Mouse (Mus musculus): ENCODE data around the gene Lsm14b. TPM values are rescaled to one million over a fixed set of nuclear protein-coding genes. Genes with fewer than 3 reads are reported as not detected.
A peak's percentile ranks its signal among the peaks of the same experiment; 100 is the strongest.

The Lsm14b gene
- polyA plus RNA-seq, 1 experiment from 2014 or later, result 2.7 TPM

GRCm38 (mm10) chr2:180042256-180042857 is 17.6 kb downstream of the Lsm14b start, which contains the start of the genes Psma7 and Ss18l1:
Gene Psma7, minus strand, starts transcription at chr2:180042433.
Gene Ss18l1, plus strand, starts transcription at chr2:180042509.
- Histone ChIP-seq H3K27ac (peak within 1 kb of the TSS; percentile 92), H3K36me3 (peaks cover 25% of the 10 kb centered on the region), H3K4me2 (peak within 1 kb of the TSS; percentile 97), H3K4me1 (peaks cover 38% of the 10 kb centered on the region), H3K9ac (peak within 1 kb of the TSS; percentile 90), H3K9me3 (replicated peaks) (no peaks in the 10 kb centered on the region), H3K4me3 (peak within 1 kb of the TSS; percentile 96), H3K27me3 (replicated peaks) (peaks cover 17% of the 10 kb centered on the region; the same call in 1 of the 2 replicates)
- ATAC-seq, result peak; percentile 96
- under 1% methylated on average over 74 of the region's 78 CpGs for WGBS (ENCODE audit: insufficient replicate concordance)

GRCm38 (mm10) chr2:180042858-180043515 is 18.2 kb downstream of the Lsm14b start:
- peak overlapping the region; percentile 92 for H3K27ac ChIP-seq
- H3K9ac ChIP-seq, result peak overlapping the region; percentile 90
- peaks cover 17% of the 10 kb centered on the region; the same call in 1 of the 2 replicates for H3K27me3 ChIP-seq (replicated peaks)
- peaks cover 38% of the 10 kb centered on the region for H3K4me1 ChIP-seq
- peaks cover 19% of the 10 kb centered on the region for H3K36me3 ChIP-seq
- H3K9me3 ChIP-seq (replicated peaks), result no peaks in the 10 kb centered on the region
- under 1% methylated on average over 56 of the region's 66 CpGs for WGBS (ENCODE audit: insufficient replicate concordance)
- H3K4me3 ChIP-seq, result peak overlapping the region; percentile 96
- peak; percentile 11; the same call in 1 of the 2 replicates for ATAC-seq
- peak overlapping the region; percentile 97 for H3K4me2 ChIP-seq

- H3K4me3 ChIP-seq, result no peak overlapping the region
- H3K9me3 ChIP-seq (replicated peaks), result no peaks in the 10 kb centered on the region
- no peak for ATAC-seq
- no peak overlapping the region for H3K9ac ChIP-seq
- H3K4me1 ChIP-seq, result peaks cover 28% of the 10 kb centered on the region
- WGBS (ENCODE audit: insufficient replicate concordance), result 40% methylated on average over 4 of the region's 4 CpGs
- H3K36me3 ChIP-seq, result no peaks in the 10 kb centered on the region; the same call in 1 of the 2 replicates
- no peak overlapping the region for H3K27ac ChIP-seq
- peaks cover 17% of the 10 kb centered on the region; the same call in 1 of the 2 replicates for H3K27me3 ChIP-seq (replicated peaks)
- H3K4me2 ChIP-seq, result no peak overlapping the region
Measured at GRCm38 (mm10) chr2:180045283-180045682, 20.5 kb downstream of the Lsm14b start.

GRCm38 (mm10) chr2:180047580-180047979 is 22.8 kb downstream of the Lsm14b start:
- no peak for ATAC-seq
- no peak overlapping the region for H3K27ac ChIP-seq
- no peak overlapping the region for H3K4me3 ChIP-seq
- WGBS (ENCODE audit: insufficient replicate concordance), result 68% methylated on average over 3 of the region's 3 CpGs
- H3K4me1 ChIP-seq, result peaks cover 19% of the 10 kb centered on the region
- H3K9ac ChIP-seq, result no peak overlapping the region
- peaks cover 17% of the 10 kb centered on the region; the same call in 1 of the 2 replicates for H3K27me3 ChIP-seq (replicated peaks)
- H3K9me3 ChIP-seq (replicated peaks), result no peaks in the 10 kb centered on the region
- H3K4me2 ChIP-seq, result no peak overlapping the region
- no peaks in the 10 kb centered on the region; the same call in 1 of the 2 replicates for H3K36me3 ChIP-seq

- peaks cover 2% of the 10 kb centered on the region; the same call in 1 of the 2 replicates for H3K36me3 ChIP-seq
- H3K4me2 ChIP-seq, result no peak overlapping the region
- H3K9ac ChIP-seq, result no peak overlapping the region
- H3K4me1 ChIP-seq, result peaks cover 16% of the 10 kb centered on the region
- no peak overlapping the region for H3K27ac ChIP-seq
- H3K27me3 ChIP-seq (replicated peaks), result peaks cover 16% of the 10 kb centered on the region; the same call in 1 of the 2 replicates
- no peak for ATAC-seq
- no peak overlapping the region for H3K4me3 ChIP-seq
- H3K9me3 ChIP-seq (replicated peaks), result no peaks in the 10 kb centered on the region
- 80% methylated on average over 18 of the region's 18 CpGs for WGBS (ENCODE audit: insufficient replicate concordance)
Measured at GRCm38 (mm10) chr2:180047980-180048635, 23.3 kb downstream of the Lsm14b start.

- H3K27me3 ChIP-seq (replicated peaks), result no peaks in the 10 kb centered on the region
- H3K4me1 ChIP-seq, result peaks cover 3% of the 10 kb centered on the region; the same call in 1 of the 2 replicates
- no peak overlapping the region for H3K4me3 ChIP-seq
- H3K36me3 ChIP-seq, result peaks cover 16% of the 10 kb centered on the region
- no peak overlapping the region for H3K27ac ChIP-seq
- ATAC-seq, result peak; percentile 28
- 21% methylated on average over 5 of the region's 5 CpGs for WGBS (ENCODE audit: insufficient replicate concordance)
- no peaks in the 10 kb centered on the region for H3K9me3 ChIP-seq (replicated peaks)
- H3K4me2 ChIP-seq, result no peak overlapping the region
- no peak overlapping the region for H3K9ac ChIP-seq
Measured at GRCm38 (mm10) chr2:180050986-180051385, 26.2 kb downstream of the Lsm14b start.

- 82% methylated on average over 14 of the region's 14 CpGs for WGBS (ENCODE audit: insufficient replicate concordance)
Measured at GRCm38 (mm10) chr2:180051986-180052733, 27.4 kb downstream of the Lsm14b start.

GRCm38 (mm10) chr2:180053001-180053400 is 28.2 kb downstream of the Lsm14b start:
- H3K4me2 ChIP-seq, result no peak overlapping the region
- H3K9ac ChIP-seq, result no peak overlapping the region
- ATAC-seq, result no peak
- peaks cover 3% of the 10 kb centered on the region; the same call in 1 of the 2 replicates for H3K4me1 ChIP-seq
- H3K9me3 ChIP-seq (replicated peaks), result no peaks in the 10 kb centered on the region
- 88% methylated on average over 9 of the region's 9 CpGs for WGBS (ENCODE audit: insufficient replicate concordance)
- H3K27me3 ChIP-seq (replicated peaks), result no peaks in the 10 kb centered on the region
- H3K4me3 ChIP-seq, result no peak overlapping the region
- H3K27ac ChIP-seq, result no peak overlapping the region
- peaks cover 27% of the 10 kb centered on the region for H3K36me3 ChIP-seq

More at GRCm38 (mm10) chr2:180051986-180052733, 27.4 kb downstream of the Lsm14b start:
- Histone ChIP-seq H3K4me1 (peaks cover 3% of the 10 kb centered on the region; the same call in 1 of the 2 replicates), H3K9me3 (replicated peaks) (no peaks in the 10 kb centered on the region), H3K4me3 (no peak overlapping the region), H3K27ac (no peak overlapping the region), H3K9ac (no peak overlapping the region), H3K27me3 (replicated peaks) (no peaks in the 10 kb centered on the region), H3K36me3 (peaks cover 19% of the 10 kb centered on the region), H3K4me2 (no peak overlapping the region)
- no peak for ATAC-seq

- WGBS (ENCODE audit: insufficient replicate concordance), result 85% methylated on average over 11 of the region's 11 CpGs
Measured at GRCm38 (mm10) chr2:180063338-180064131, 38.7 kb downstream of the Lsm14b start.

GRCm38 (mm10) chr2:180069770-180070480 is 45.1 kb downstream of the Lsm14b start:
- Histone ChIP-seq H3K9me3 (replicated peaks) (0 out of 2 replicates have a peak, but pooled peaks cover 4% of the 10 kb centered on the region), H3K4me1 (peaks cover 17% of the 10 kb centered on the region), H3K4me2 (peak overlapping the region; percentile 88), H3K36me3 (peaks cover 21% of the 10 kb centered on the region), H3K27ac (peak overlapping the region; percentile 82), H3K27me3 (replicated peaks) (no peaks in the 10 kb centered on the region), H3K4me3 (peak overlapping the region; percentile 81), H3K9ac (peak overlapping the region; percentile 84)
- 28% methylated on average over 20 of the region's 20 CpGs for WGBS (ENCODE audit: insufficient replicate concordance)
- peak; percentile 56; the same call in 1 of the 2 replicates for ATAC-seq

More at GRCm38 (mm10) chr2:180063338-180064131, 38.7 kb downstream of the Lsm14b start:
- no peaks in the 10 kb centered on the region for H3K4me1 ChIP-seq
- H3K27ac ChIP-seq, result no peak overlapping the region
- no peak for ATAC-seq
- no peaks in the 10 kb centered on the region for H3K27me3 ChIP-seq (replicated peaks)
- no peak overlapping the region for H3K4me2 ChIP-seq
- H3K9me3 ChIP-seq (replicated peaks), result 0 out of 2 replicates have a peak, but pooled peaks cover 4% of the 10 kb centered on the region
- H3K36me3 ChIP-seq, result peaks cover 52% of the 10 kb centered on the region
- no peak overlapping the region for H3K4me3 ChIP-seq
- H3K9ac ChIP-seq, result no peak overlapping the region
